ENCODE assay signal across 8 mouse cellular contexts in genomic region chr1:36090011-36090721, GRCm38 (mm10). TPM values are rescaled to one million over a fixed set of nuclear protein-coding genes. Genes with fewer than 3 reads are reported as not detected.
DNase-seq lines count a peak whose midpoint lies in the region; ATAC-seq and TF ChIP-seq lines count a peak whose summit lies in the region.

No protein-coding gene starts in this region.

- TF ChIP-seq CTCF in lung, postnatal 0 days (IDR thresholded peaks at IDR 0.05), result no peak
- TF ChIP-seq CTCF in heart, postnatal 0 days (IDR thresholded peaks at IDR 0.05; ENCODE audit: low read depth), result no peak

- no peak overlapping the region for H3K4me2 ChIP-seq in lung, postnatal 0 days (replicated peaks; ENCODE audit: low read depth, low read length)
- no peak overlapping the region for H3K4me2 ChIP-seq in heart, postnatal 0 days (ENCODE audit: low read depth, low read length)
- H3K4me2 ChIP-seq in midbrain, embryonic 16.5 days (ENCODE audit: low read length), result no peak overlapping the region

- peaks cover 17% of the 10 kb centered on the region for H3K4me1 ChIP-seq in lung, postnatal 0 days (ENCODE audit: insufficient read depth, low read depth, low read length)
- peaks cover 35% of the 10 kb centered on the region for H3K4me1 ChIP-seq in heart, postnatal 0 days (ENCODE audit: control insufficient read depth, insufficient read depth)
- peaks cover 26% of the 10 kb centered on the region for H3K4me1 ChIP-seq in midbrain, embryonic 16.5 days (ENCODE audit: control insufficient read depth, insufficient read depth, low read length)

- no peaks in the 10 kb centered on the region for H3K9me3 ChIP-seq in lung, postnatal 0 days (ENCODE audit: low read length)
- 0 out of 2 replicates have a peak, but pooled peaks cover 3% of the 10 kb centered on the region for H3K9me3 ChIP-seq in heart, postnatal 0 days (replicated peaks; ENCODE audit: control insufficient read depth, low read length)
- H3K9me3 ChIP-seq in midbrain, embryonic 16.5 days (replicated peaks; ENCODE audit: control insufficient read depth, low read length, poor library complexity, severe bottlenecking), result no peaks in the 10 kb centered on the region

- no peaks in the 10 kb centered on the region for H3K36me3 ChIP-seq in lung, postnatal 0 days (ENCODE audit: insufficient read depth, low read length)
- H3K36me3 ChIP-seq in heart, postnatal 0 days (replicated peaks; ENCODE audit: control insufficient read depth, insufficient read depth, low read length), result peaks cover 29% of the 10 kb centered on the region
- peaks cover 5% of the 10 kb centered on the region for H3K36me3 ChIP-seq in midbrain, embryonic 16.5 days (ENCODE audit: control insufficient read depth, insufficient read depth, low read length)

- DNase-seq in adrenal gland, adult 2 months, result peak; percentile 77
- no peak for DNase-seq in adrenal gland, postnatal 4 days (ENCODE audit: low spot score in 2 of 2)
- DNase-seq in lung, postnatal 0 days (ENCODE audit: low spot score), result no peak
- no peak for DNase-seq in lung, postnatal 36 days
- no peak for DNase-seq in heart, postnatal 0 days (ENCODE audit: low spot score)
- no peak for DNase-seq in gastrocnemius, postnatal 10 days
- DNase-seq in cerebellum, postnatal 36 days, result no peak

- H3K27me3 ChIP-seq in lung, postnatal 0 days (replicated peaks; ENCODE audit: insufficient read depth, low read length), result no peaks in the 10 kb centered on the region
- no peaks in the 10 kb centered on the region for H3K27me3 ChIP-seq in heart, postnatal 0 days (ENCODE audit: control insufficient read depth, insufficient read depth, low read length)
- no peaks in the 10 kb centered on the region for H3K27me3 ChIP-seq in midbrain, embryonic 16.5 days (ENCODE audit: control insufficient read depth, insufficient read depth, low read depth, low read length)

- no peak for TF ChIP-seq EP300 in lung, postnatal 0 days (IDR thresholded peaks at IDR 0.05)
- TF ChIP-seq EP300 in heart, postnatal 0 days (IDR thresholded peaks at IDR 0.05; ENCODE audit: low read depth), result no peak

- 40% methylated on average over 6 of the region's 6 CpGs for WGBS in lung, postnatal 0 days
- WGBS in heart, postnatal 0 days, result 30% methylated on average over 6 of the region's 6 CpGs
- WGBS in midbrain, embryonic 16.5 days, result 52% methylated on average over 6 of the region's 6 CpGs

- no peak overlapping the region for H3K27ac ChIP-seq in lung, postnatal 0 days (ENCODE audit: low read length)
- peak overlapping the region; percentile 67 for H3K27ac ChIP-seq in heart, postnatal 0 days (ENCODE audit: low read depth)
- no peak overlapping the region for H3K27ac ChIP-seq in midbrain, embryonic 16.5 days (ENCODE audit: low read length)

- no peak overlapping the region for H3K4me3 ChIP-seq in lung, postnatal 0 days (ENCODE audit: low read depth, low read length)
- no peak overlapping the region for H3K4me3 ChIP-seq in heart, postnatal 0 days (ENCODE audit: low read depth, low read length)
- no peak overlapping the region for H3K4me3 ChIP-seq in midbrain, embryonic 16.5 days (ENCODE audit: low read depth, low read length)

- no peak overlapping the region for H3K9ac ChIP-seq in lung, postnatal 0 days (replicated peaks; ENCODE audit: low read depth)
- no peak overlapping the region for H3K9ac ChIP-seq in heart, postnatal 0 days (replicated peaks; ENCODE audit: low read depth, low read length)
- H3K9ac ChIP-seq in midbrain, embryonic 16.5 days (ENCODE audit: low read depth, low read length), result no peak overlapping the region

- peak; percentile 22 for ATAC-seq in lung, postnatal 0 days
- peak; percentile 33 for ATAC-seq in heart, postnatal 0 days (ENCODE audit: insufficient read depth, low read depth)
- ATAC-seq in midbrain, embryonic 16.5 days, result 0 out of 2 replicates have a peak, but pooled peaks have one; percentile 30

RNA-seq across cellular contexts. Expression of gene Hs6st1, which starts 22.0 kb away (rescaled TPM):
- total RNA-seq in adrenal gland, adult 2 months (2021), result 100 to 1,000 TPM in 1 of 2 experiments, 10 to 100 TPM in 1; 75.1 to 135 TPM
- polyA plus RNA-seq in adrenal gland, adult 2 months (2012; rRNA removed), result 153 and 231 TPM in 2 replicates
- 10 to 100 TPM; 79.2 to 89.3 TPM for total RNA-seq in adrenal gland, postnatal 4 days (2021)
- polyA plus RNA-seq in lung, postnatal 0 days (2015; fragmentation: Nextera tagmentation; extraction: Ambion mirVana), result 4.9 and 6.3 TPM in 2 replicates
- 31.5 and 39.8 TPM in 2 replicates for total RNA-seq in heart, postnatal 0 days (2014; rRNA removed; ENCODE audit: low replicate concordance)
- 2.7 and 3.2 TPM in 2 replicates for polyA plus RNA-seq in heart, postnatal 0 days (2015; fragmentation: Nextera tagmentation; extraction: Ambion mirVana)
- 9.4 and 10.8 TPM in 2 replicates for polyA plus RNA-seq in midbrain, embryonic 16.5 days (2015; fragmentation: Nextera tagmentation; extraction: Ambion mirVana)
- total RNA-seq in gastrocnemius, postnatal 10 days (2021), result 10 to 100 TPM; 26.2 to 28.3 TPM
